Mouse (Mus musculus): ENCODE results near the gene Adam19. TPM values are rescaled to one million over a fixed set of nuclear protein-coding genes. Genes with fewer than 3 reads are reported as not detected.
A peak's percentile ranks its signal among the peaks of the same experiment; 100 is the strongest.

Gene Adam19
- polyA plus RNA-seq (2015; fragmentation: Nextera tagmentation; extraction: Ambion mirVana) = 12.0 and 12.7 TPM in 2 replicates

DNA sequence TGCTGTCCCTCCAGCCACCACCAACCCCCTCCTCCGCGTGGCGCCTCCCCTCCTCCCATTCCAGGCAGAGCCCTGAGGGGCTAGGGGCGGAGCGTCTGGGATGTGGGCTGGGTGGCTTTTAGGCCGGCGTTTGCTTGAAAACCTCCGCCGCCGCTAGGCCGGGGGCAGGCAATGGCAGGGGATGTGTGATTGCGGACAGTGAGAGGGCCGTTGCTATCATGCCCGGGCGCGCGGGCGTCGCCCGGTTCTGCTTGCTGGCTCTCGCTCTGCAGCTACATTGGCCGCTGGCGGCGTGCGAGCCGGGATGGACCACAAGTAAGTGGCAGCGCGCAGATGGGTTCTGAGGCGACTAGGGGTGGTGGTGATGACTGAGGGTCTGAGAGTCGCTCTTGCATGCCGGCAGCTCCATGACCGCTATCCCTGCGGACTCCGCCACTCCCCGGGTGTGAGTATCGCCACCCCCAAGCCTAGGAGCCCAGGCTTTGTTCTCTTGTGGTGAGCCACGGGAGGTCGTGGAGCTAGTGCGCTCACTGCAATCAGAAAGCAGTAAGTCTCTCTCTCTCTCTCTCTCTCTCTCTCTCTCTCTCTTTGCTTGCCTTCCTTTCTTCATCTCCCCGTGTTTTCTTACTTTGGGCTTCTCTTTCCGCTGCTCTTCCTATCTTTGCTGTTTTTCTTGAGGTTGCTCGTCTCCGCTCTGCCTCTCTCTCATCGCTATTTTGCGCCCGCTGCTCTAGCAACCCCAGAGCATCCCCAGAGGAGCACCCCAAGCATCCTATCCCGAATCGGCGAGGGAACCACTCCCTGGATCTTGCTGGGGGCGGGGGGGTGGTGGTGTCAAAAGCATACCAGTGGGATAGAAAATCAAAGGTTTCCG lies at the start of gene Adam19:
Adam19 (plus strand) TSS at position 97 of the 874 bp plus-strand sequence.
- Histone ChIP-seq H3K9ac (ENCODE audit: low read depth, low read length) (peak within 1 kb of the TSS; percentile 83), H3K36me3 (ENCODE audit: control insufficient read depth, insufficient read depth, low read length) (no peaks in the 10 kb centered on the region), H3K27ac (ENCODE audit: low read length) (peak within 1 kb of the TSS; percentile 87), H3K9me3 (ENCODE audit: control insufficient read depth, low read length) (no peaks in the 10 kb centered on the region), H3K4me2 (ENCODE audit: low read depth, low read length) (peak within 1 kb of the TSS; percentile 55), H3K4me3 (ENCODE audit: low read length) (peak within 1 kb of the TSS; percentile 71), H3K4me1 (ENCODE audit: control insufficient read depth, insufficient read depth, low read length) (peaks cover 7% of the 10 kb centered on the region; the same call in 1 of the 2 replicates), H3K27me3 (replicated peaks; ENCODE audit: control insufficient read depth, insufficient read depth, low read length) (peaks cover 2% of the 10 kb centered on the region; the same call in 1 of the 2 replicates)
- under 1% methylated on average over 51 of the region's 51 CpGs for WGBS
- peak; percentile 83 for ATAC-seq

DNA sequence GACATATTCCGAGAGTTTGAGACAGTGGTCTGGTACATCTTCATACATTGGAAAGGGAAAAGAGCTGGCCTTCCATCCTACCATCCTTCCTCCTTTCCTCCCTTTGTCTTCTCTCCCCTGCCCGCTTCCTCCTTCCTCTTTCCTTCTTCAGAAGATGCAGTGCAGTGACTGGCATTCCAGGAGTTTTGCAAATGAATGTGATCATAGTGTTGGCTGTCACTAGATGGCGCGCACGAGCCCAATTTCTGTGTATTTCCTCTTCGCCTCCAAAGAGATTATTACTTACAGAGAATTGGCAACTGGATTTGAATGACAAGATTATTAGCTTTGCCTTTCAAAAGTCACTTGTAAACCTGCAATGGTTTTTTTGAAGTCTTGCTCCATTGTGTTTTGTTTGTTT lies 39.7 kb upstream of the Adam19 start:
- no peaks in the 10 kb centered on the region for H3K4me1 ChIP-seq (ENCODE audit: control insufficient read depth, insufficient read depth, low read length)
- no peak overlapping the region for H3K27ac ChIP-seq (ENCODE audit: low read length)
- H3K4me3 ChIP-seq (ENCODE audit: low read length) = no peak overlapping the region
- ATAC-seq = no peak
- no peaks in the 10 kb centered on the region for H3K9me3 ChIP-seq (ENCODE audit: control insufficient read depth, low read length)
- H3K9ac ChIP-seq (ENCODE audit: low read depth, low read length) = no peak overlapping the region
- no peaks in the 10 kb centered on the region for H3K36me3 ChIP-seq (ENCODE audit: control insufficient read depth, insufficient read depth, low read length)
- no peak overlapping the region for H3K4me2 ChIP-seq (ENCODE audit: low read depth, low read length)
- no peaks in the 10 kb centered on the region for H3K27me3 ChIP-seq (replicated peaks; ENCODE audit: control insufficient read depth, insufficient read depth, low read length)
- 19% methylated on average over 6 of the region's 6 CpGs for WGBS

GRCm38 (mm10) chr11:46020246-46020645 lies 35.5 kb upstream of the Adam19 start:
- 86% methylated on average over 1 of the region's 1 CpGs for WGBS
- Histone ChIP-seq H3K36me3 (ENCODE audit: control insufficient read depth, insufficient read depth, low read length) (no peaks in the 10 kb centered on the region), H3K4me2 (ENCODE audit: low read depth, low read length) (no peak overlapping the region), H3K27ac (ENCODE audit: low read length) (no peak overlapping the region), H3K4me1 (ENCODE audit: control insufficient read depth, insufficient read depth, low read length) (no peaks in the 10 kb centered on the region), H3K4me3 (ENCODE audit: low read length) (no peak overlapping the region), H3K27me3 (replicated peaks; ENCODE audit: control insufficient read depth, insufficient read depth, low read length) (no peaks in the 10 kb centered on the region), H3K9me3 (ENCODE audit: control insufficient read depth, low read length) (no peaks in the 10 kb centered on the region), H3K9ac (ENCODE audit: low read depth, low read length) (no peak overlapping the region)
- ATAC-seq = no peak

DNA sequence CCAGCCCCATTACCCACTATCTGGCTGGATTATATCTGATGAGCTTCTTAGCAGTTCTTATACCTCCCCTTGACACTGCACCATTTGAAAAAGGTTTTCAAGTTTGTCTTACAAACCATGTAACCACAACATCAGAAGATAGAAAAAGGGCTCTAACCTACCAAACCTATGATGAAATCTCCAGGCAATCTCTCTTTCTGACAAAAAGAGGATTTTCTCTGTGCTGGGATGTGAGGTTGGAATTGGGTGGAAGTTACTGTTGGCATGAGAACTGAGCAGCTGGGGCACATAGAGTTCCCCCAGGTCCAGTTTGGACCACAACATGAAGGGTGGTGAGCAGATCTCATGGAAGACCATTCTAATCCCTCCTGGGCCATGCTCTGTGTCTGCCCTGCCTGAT lies 33.9 kb upstream of the Adam19 start:
- Histone ChIP-seq H3K9me3 (ENCODE audit: control insufficient read depth, low read length) (no peaks in the 10 kb centered on the region), H3K4me2 (ENCODE audit: low read depth, low read length) (no peak overlapping the region), H3K27ac (ENCODE audit: low read length) (no peak overlapping the region), H3K4me1 (ENCODE audit: control insufficient read depth, insufficient read depth, low read length) (no peaks in the 10 kb centered on the region), H3K36me3 (ENCODE audit: control insufficient read depth, insufficient read depth, low read length) (no peaks in the 10 kb centered on the region), H3K9ac (ENCODE audit: low read depth, low read length) (no peak overlapping the region), H3K4me3 (ENCODE audit: low read length) (no peak overlapping the region), H3K27me3 (replicated peaks; ENCODE audit: control insufficient read depth, insufficient read depth, low read length) (no peaks in the 10 kb centered on the region)
- ATAC-seq = no peak

- Histone ChIP-seq H3K4me2 (ENCODE audit: low read depth, low read length) (no peak overlapping the region), H3K27me3 (replicated peaks; ENCODE audit: control insufficient read depth, insufficient read depth, low read length) (no peaks in the 10 kb centered on the region), H3K4me1 (ENCODE audit: control insufficient read depth, insufficient read depth, low read length) (no peaks in the 10 kb centered on the region), H3K9ac (ENCODE audit: low read depth, low read length) (no peak overlapping the region), H3K36me3 (ENCODE audit: control insufficient read depth, insufficient read depth, low read length) (no peaks in the 10 kb centered on the region), H3K27ac (ENCODE audit: low read length) (no peak overlapping the region), H3K4me3 (ENCODE audit: low read length) (no peak overlapping the region), H3K9me3 (ENCODE audit: control insufficient read depth, low read length) (no peaks in the 10 kb centered on the region)
- 83% methylated on average over 6 of the region's 6 CpGs for WGBS
- no peak for ATAC-seq
Measured at GRCm38 (mm10) chr11:46022983-46023382, 32.8 kb upstream of the Adam19 start.

DNA sequence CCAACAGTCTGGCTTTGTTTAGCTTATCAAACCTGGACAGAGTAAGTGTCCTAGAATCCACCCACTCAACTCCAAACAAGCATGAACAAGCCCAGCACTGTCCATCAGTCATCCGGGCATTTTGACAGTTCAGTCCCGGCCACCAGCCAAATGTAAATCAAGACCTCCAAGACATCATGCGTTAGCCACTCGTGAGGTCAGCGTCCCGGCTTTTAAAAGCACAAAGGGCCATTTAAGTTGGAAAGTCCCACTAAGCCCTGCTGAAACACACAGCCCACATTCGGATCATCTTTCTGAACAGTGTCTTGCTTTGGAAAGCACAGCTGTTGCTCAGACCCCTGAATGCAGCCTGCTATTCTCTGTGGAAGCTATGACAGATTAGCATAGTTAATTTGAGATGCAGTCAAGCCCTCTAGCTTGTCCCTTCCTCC lies 29.8 kb upstream of the Adam19 start:
- no peak for ATAC-seq
- 0 out of 2 replicates have a peak, but pooled peaks cover 2% of the 10 kb centered on the region for H3K4me1 ChIP-seq (ENCODE audit: control insufficient read depth, insufficient read depth, low read length)
- no peaks in the 10 kb centered on the region for H3K9me3 ChIP-seq (ENCODE audit: control insufficient read depth, low read length)
- H3K4me3 ChIP-seq (ENCODE audit: low read length) = no peak overlapping the region
- H3K27me3 ChIP-seq (replicated peaks; ENCODE audit: control insufficient read depth, insufficient read depth, low read length) = no peaks in the 10 kb centered on the region
- H3K4me2 ChIP-seq (ENCODE audit: low read depth, low read length) = no peak overlapping the region
- no peak overlapping the region for H3K9ac ChIP-seq (ENCODE audit: low read depth, low read length)
- H3K36me3 ChIP-seq (ENCODE audit: control insufficient read depth, insufficient read depth, low read length) = no peaks in the 10 kb centered on the region
- WGBS = 40% methylated on average over 7 of the region's 7 CpGs
- H3K27ac ChIP-seq (ENCODE audit: low read length) = no peak overlapping the region

DNA sequence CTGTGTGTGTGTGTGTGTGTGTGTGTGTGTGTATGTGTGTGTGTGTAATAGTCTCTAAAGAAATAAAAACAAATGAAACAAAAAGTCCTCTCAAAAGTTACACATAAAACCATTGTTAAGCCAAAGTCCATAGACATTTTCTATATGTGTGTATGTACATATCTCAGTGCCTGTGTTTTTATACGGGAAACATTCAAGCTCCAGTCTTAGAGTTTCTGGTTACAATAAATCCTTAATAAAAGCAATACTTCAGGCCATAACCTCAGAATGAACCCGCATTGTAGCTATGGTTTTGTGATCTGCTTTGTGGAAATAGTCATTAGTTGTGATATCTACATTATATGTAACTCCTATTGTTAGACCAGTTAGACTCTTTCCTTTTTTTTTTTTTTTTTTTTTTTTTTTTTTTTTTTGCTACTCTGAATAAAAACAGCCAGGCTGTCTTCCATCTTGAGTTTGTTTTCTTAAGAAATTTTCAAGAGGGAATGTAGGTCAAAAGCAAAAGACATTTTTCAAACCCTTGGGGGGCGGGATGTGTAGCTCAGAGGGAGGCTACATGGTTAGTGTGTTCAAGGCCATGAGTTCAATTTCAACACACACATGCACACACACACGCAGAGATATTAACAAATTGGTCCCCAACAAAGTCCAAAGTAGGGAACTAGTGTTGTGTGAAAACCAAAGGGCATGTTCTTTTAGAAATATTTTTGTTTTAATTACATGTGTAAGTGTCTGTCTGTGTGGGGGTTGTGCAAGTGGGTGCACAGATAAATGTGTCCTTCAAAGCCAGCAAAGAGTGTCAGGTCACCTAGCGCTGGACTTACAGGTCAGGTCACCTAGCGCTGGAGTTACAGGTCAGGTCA lies 27.6 kb upstream of the Adam19 start:
- Histone ChIP-seq H3K4me1 (ENCODE audit: control insufficient read depth, insufficient read depth, low read length) (0 out of 2 replicates have a peak, but pooled peaks cover 2% of the 10 kb centered on the region), H3K9me3 (ENCODE audit: control insufficient read depth, low read length) (no peaks in the 10 kb centered on the region), H3K9ac (ENCODE audit: low read depth, low read length) (no peak overlapping the region), H3K36me3 (ENCODE audit: control insufficient read depth, insufficient read depth, low read length) (no peaks in the 10 kb centered on the region), H3K4me3 (ENCODE audit: low read length) (no peak overlapping the region), H3K27me3 (replicated peaks; ENCODE audit: control insufficient read depth, insufficient read depth, low read length) (no peaks in the 10 kb centered on the region), H3K27ac (ENCODE audit: low read length) (no peak overlapping the region), H3K4me2 (ENCODE audit: low read depth, low read length) (no peak overlapping the region)
- ATAC-seq = no peak
- whole genome bisulfite sequencing = 75% methylated on average over 6 of the region's 6 CpGs

GRCm38 (mm10) chr11:46029485-46029884 lies 26.3 kb upstream of the Adam19 start:
- Histone ChIP-seq H3K9me3 (ENCODE audit: control insufficient read depth, low read length) (no peaks in the 10 kb centered on the region), H3K36me3 (ENCODE audit: control insufficient read depth, insufficient read depth, low read length) (no peaks in the 10 kb centered on the region), H3K4me3 (ENCODE audit: low read length) (no peak overlapping the region), H3K4me1 (ENCODE audit: control insufficient read depth, insufficient read depth, low read length) (0 out of 2 replicates have a peak, but pooled peaks cover 2% of the 10 kb centered on the region), H3K27me3 (replicated peaks; ENCODE audit: control insufficient read depth, insufficient read depth, low read length) (no peaks in the 10 kb centered on the region), H3K4me2 (ENCODE audit: low read depth, low read length) (no peak overlapping the region), H3K9ac (ENCODE audit: low read depth, low read length) (no peak overlapping the region), H3K27ac (ENCODE audit: low read length) (no peak overlapping the region)
- WGBS = 57% methylated on average over 2 of the region's 2 CpGs
- no peak for ATAC-seq

DNA sequence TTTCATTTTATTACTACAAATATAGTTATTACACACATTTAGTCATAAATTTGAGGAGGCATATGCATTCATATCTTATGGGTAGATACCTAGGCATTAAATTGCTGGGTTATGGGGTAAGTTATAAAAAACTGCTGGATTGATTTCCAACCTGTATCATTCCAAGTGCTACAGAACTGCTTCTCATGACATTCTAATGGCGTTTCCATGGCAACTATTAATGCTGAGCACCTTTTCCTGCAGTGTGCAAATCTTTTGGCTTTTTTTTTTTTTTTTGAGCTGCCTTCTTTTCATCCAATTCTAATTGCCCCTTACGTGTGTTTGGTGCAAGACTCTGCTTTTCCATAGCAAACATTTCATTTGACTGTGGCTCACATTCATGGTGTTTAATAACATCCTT lies 25.8 kb upstream of the Adam19 start:
- Histone ChIP-seq H3K9me3 (ENCODE audit: control insufficient read depth, low read length) (no peaks in the 10 kb centered on the region), H3K27ac (ENCODE audit: low read length) (no peak overlapping the region), H3K4me2 (ENCODE audit: low read depth, low read length) (no peak overlapping the region), H3K4me1 (ENCODE audit: control insufficient read depth, insufficient read depth, low read length) (0 out of 2 replicates have a peak, but pooled peaks cover 2% of the 10 kb centered on the region), H3K27me3 (replicated peaks; ENCODE audit: control insufficient read depth, insufficient read depth, low read length) (no peaks in the 10 kb centered on the region), H3K36me3 (ENCODE audit: control insufficient read depth, insufficient read depth, low read length) (no peaks in the 10 kb centered on the region), H3K4me3 (ENCODE audit: low read length) (no peak overlapping the region), H3K9ac (ENCODE audit: low read depth, low read length) (no peak overlapping the region)
- no peak for ATAC-seq
- WGBS = 77% methylated on average over 2 of the region's 2 CpGs

Measured in intestine, embryonic 16.5 days (tissue).